Mouse (Mus musculus) heart, embryonic 13.5 days (tissue): ENCODE results near the gene Tbc1d9. TPM values are rescaled to one million over a fixed set of nuclear protein-coding genes. Genes with fewer than 3 reads are reported as not detected.

Experiments
- ATAC-seq: fragments of 200-750 bp; cut with Nextera tagmentation; 2 replicates; pipeline ENCODE4 v1.8.0; 2017; ENCODE audit warnings: moderate TSS enrichment; ENCODE audit not compliant: insufficient number of reproducible peaks, low FRiP score, low TSS enrichment; ENCODE audit errors: extremely low read depth
- H3K27ac ChIP-seq: fragments of 300-500 bp; sonication (generic); replicated peaks from 2 replicates; pipeline ENCODE4 v1.5.1; 2015; ENCODE audit warnings: moderate library complexity, mild to moderate bottlenecking, inconsistent platforms
- H3K27me3 ChIP-seq: fragments of 300-500 bp; sonication (generic); replicated peaks from 2 replicates; pipeline ENCODE4 v1.6.1; 2015; ENCODE audit warnings: mild to moderate bottlenecking, inconsistent platforms
- H3K36me3 ChIP-seq: fragments of 300-500 bp; sonication (generic); 2 replicates; pipeline ENCODE4 v1.6.1; 2015; ENCODE audit warnings: mild to moderate bottlenecking, inconsistent platforms
- H3K4me1 ChIP-seq: fragments of 300-500 bp; sonication (generic); 2 replicates; pipeline ENCODE4 v1.6.1; 2015; ENCODE audit warnings: inconsistent platforms
- H3K4me2 ChIP-seq: fragments of 300-500 bp; sonication (generic); 2 replicates; pipeline ENCODE4 v1.6.1; 2015; ENCODE audit warnings: inconsistent platforms, mild to moderate bottlenecking, moderate library complexity
- H3K4me3 ChIP-seq: fragments of 300-500 bp; sonication (generic); 2 replicates; pipeline ENCODE4 v1.5.1; 2015; ENCODE audit warnings: moderate library complexity, mild to moderate bottlenecking, inconsistent platforms
- H3K9ac ChIP-seq: fragments of 300-500 bp; sonication (generic); 2 replicates; pipeline ENCODE4 v1.6.1; 2015; ENCODE audit warnings: inconsistent platforms, mild to moderate bottlenecking, moderate library complexity
- H3K9me3 ChIP-seq: fragments of 300-500 bp; sonication (generic); 2 replicates; pipeline ENCODE4 v1.6.1; 2016; ENCODE audit warnings: inconsistent platforms
- WGBS: fragments of 180-500 bp; shearing (Covaris S2); methylation state at CpG from one replicate; pipeline ENCODE4 v1.1.7; 2015; ENCODE audit warnings: mixed read lengths; 5-methylcytosine and 5-hydroxymethylcytosine counted together
- polyA plus RNA-seq: library from polyadenylated mRNA; unstranded; fragments of >200 nt; fragmentation: Nextera tagmentation; extraction: Ambion mirVana; gene quantifications from 2 replicates; pipeline ENCODE4 v1.2.1, GENCODE M21; 2015

Tbc1d9 gene
- 0.79 and 0.96 TPM in 2 replicates for polyA plus RNA-seq

GRCm38 (mm10) chr8:83165235-83165930 is at the start of gene Tbc1d9:
Tbc1d9 (plus strand) TSS chr8:83165352.
- WGBS: under 1% methylated on average over 63 of the region's 63 CpGs

GRCm38 (mm10) chr8:83135086-83135485 is 30.1 kb upstream of the Tbc1d9 start:
- no peak for ATAC-seq
- Histone ChIP-seq H3K9me3 (no peaks in the 10 kb centered on the region), H3K27me3 (0 out of 2 replicates have a peak, but pooled peaks cover 2% of the 10 kb centered on the region), H3K4me2 (no peak overlapping the region), H3K36me3 (no peaks in the 10 kb centered on the region), H3K27ac (peak overlapping the region; percentile 40; the same call in 1 of the 2 replicates), H3K9ac (no peak overlapping the region), H3K4me3 (no peak overlapping the region), H3K4me1 (peaks cover 21% of the 10 kb centered on the region)
- 37% methylated on average over 2 of the region's 2 CpGs for WGBS

More at GRCm38 (mm10) chr8:83165235-83165930, at the start of gene Tbc1d9:
- Histone ChIP-seq H3K4me3 (peak within 1 kb of the TSS; percentile 70), H3K9ac (peak within 1 kb of the TSS; percentile 85), H3K27ac (peak within 1 kb of the TSS; percentile 70), H3K27me3 (peaks cover 47% of the 10 kb centered on the region), H3K4me2 (peak within 1 kb of the TSS; percentile 90), H3K4me1 (peaks cover 5% of the 10 kb centered on the region), H3K36me3 (no peaks in the 10 kb centered on the region), H3K9me3 (no peaks in the 10 kb centered on the region)
- ATAC-seq: peak; percentile 77; the same call in 1 of the 2 replicates

DNA sequence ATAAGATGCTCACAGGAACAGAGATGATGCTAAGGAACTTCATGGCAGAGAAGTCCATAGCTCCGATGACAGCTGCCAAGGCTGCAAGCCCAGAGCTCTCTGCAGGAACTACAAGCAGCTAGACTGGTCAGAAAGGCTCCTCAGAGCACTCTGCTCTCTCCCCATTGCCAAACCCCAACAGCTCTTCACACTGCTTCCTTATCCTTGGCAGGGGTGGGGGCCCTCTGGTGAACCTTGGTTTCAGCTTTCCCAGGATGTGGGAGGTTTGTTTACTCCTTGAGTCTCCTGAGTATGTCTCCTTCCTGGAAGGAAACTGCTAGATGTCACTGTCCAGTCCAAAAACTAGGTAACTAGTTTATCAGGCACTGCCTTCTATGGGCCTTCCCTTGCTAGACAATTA is 25.1 kb upstream of the Tbc1d9 start:
- ATAC-seq: no peak
- Histone ChIP-seq H3K27me3 (no peaks in the 10 kb centered on the region), H3K4me2 (no peak overlapping the region), H3K9me3 (no peaks in the 10 kb centered on the region), H3K4me1 (peaks cover 14% of the 10 kb centered on the region), H3K36me3 (no peaks in the 10 kb centered on the region), H3K27ac (0 out of 2 replicates have a peak overlapping the region, but pooled peaks have one; percentile 3), H3K4me3 (no peak overlapping the region), H3K9ac (no peak overlapping the region)
- WGBS: 42% methylated on average over 1 of the region's 1 CpGs

DNA sequence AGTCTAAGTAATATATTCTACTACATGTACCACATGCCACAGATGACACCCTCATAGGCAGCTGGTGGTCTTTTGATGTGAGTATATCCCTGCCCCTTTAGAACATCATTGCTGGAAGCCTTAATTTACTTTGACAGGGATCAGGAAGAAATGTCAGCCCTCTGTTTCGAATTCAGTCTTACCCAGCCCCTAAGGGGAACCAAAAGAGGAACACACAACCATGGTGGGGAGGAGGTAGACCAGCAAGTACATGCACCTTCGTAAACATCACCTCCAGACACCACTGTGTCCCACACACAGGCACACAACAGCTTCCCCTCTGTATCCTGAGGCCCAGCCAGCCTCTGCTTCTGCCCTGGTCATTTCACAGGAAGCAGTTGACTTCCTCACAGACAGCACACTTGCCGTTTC is 24.4 kb upstream of the Tbc1d9 start:
- Histone ChIP-seq H3K4me1 (peaks cover 8% of the 10 kb centered on the region), H3K27ac (no peak overlapping the region), H3K4me3 (no peak overlapping the region), H3K9me3 (no peaks in the 10 kb centered on the region), H3K27me3 (no peaks in the 10 kb centered on the region), H3K9ac (no peak overlapping the region), H3K36me3 (no peaks in the 10 kb centered on the region), H3K4me2 (no peak overlapping the region)
- ATAC-seq: no peak
- WGBS: 64% methylated on average over 3 of the region's 3 CpGs

GRCm38 (mm10) chr8:83141358-83141757 is 23.8 kb upstream of the Tbc1d9 start:
- ATAC-seq: no peak
- Histone ChIP-seq H3K4me3 (no peak overlapping the region), H3K9me3 (no peaks in the 10 kb centered on the region), H3K9ac (no peak overlapping the region), H3K27me3 (no peaks in the 10 kb centered on the region), H3K4me1 (0 out of 2 replicates have a peak, but pooled peaks cover 4% of the 10 kb centered on the region), H3K36me3 (no peaks in the 10 kb centered on the region), H3K27ac (no peak overlapping the region), H3K4me2 (no peak overlapping the region)
- WGBS: 75% methylated on average over 5 of the region's 5 CpGs

- WGBS: 72% methylated on average over 4 of the region's 4 CpGs
- no peaks in the 10 kb centered on the region for H3K27me3 ChIP-seq
- no peaks in the 10 kb centered on the region for H3K36me3 ChIP-seq
- H3K4me2 ChIP-seq: no peak overlapping the region
- H3K9ac ChIP-seq: no peak overlapping the region
- 0 out of 2 replicates have a peak, but pooled peaks cover 4% of the 10 kb centered on the region for H3K4me1 ChIP-seq
- no peak overlapping the region for H3K4me3 ChIP-seq
- no peak overlapping the region for H3K27ac ChIP-seq
- H3K9me3 ChIP-seq: no peaks in the 10 kb centered on the region
- ATAC-seq: no peak
These were observed 20.6 kb upstream of the Tbc1d9 start for GRCm38 (mm10) chr8:83144601-83145000.

DNA sequence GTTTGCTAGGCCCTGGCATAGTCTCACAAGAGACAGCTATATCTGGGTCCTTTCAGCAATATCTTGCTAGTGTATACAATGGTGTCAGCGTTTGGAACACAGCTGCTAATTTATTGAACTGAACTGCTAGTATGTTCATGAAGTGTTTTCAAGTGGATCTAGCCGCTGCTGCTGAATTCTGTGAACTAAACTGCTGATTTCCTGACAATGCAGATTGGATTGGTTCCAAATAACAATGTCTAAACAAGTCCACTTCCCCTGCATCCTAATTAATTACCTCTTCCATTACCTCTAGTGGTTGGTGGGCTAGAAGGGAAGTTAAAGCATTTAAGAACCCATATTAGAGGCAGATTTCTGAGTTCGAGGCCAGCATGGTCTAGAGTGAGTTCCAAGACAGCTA is 19.7 kb upstream of the Tbc1d9 start:
- no peaks in the 10 kb centered on the region for H3K27me3 ChIP-seq

GRCm38 (mm10) chr8:83149124-83149523 is 16.0 kb upstream of the Tbc1d9 start:
- H3K27ac ChIP-seq: no peak overlapping the region
- 82% methylated on average over 6 of the region's 6 CpGs for WGBS
- no peak overlapping the region for H3K4me3 ChIP-seq
- no peaks in the 10 kb centered on the region for H3K27me3 ChIP-seq
- no peaks in the 10 kb centered on the region for H3K4me1 ChIP-seq
- no peak for ATAC-seq
- no peaks in the 10 kb centered on the region for H3K9me3 ChIP-seq
- no peak overlapping the region for H3K9ac ChIP-seq
- no peaks in the 10 kb centered on the region for H3K36me3 ChIP-seq
- no peak overlapping the region for H3K4me2 ChIP-seq

More for the DNA sequence above, 19.7 kb upstream of the Tbc1d9 start:
- no peak overlapping the region for H3K27ac ChIP-seq
- 74% methylated on average over 3 of the region's 3 CpGs for WGBS
- no peak for ATAC-seq
- H3K9ac ChIP-seq: no peak overlapping the region
- H3K4me2 ChIP-seq: no peak overlapping the region
- H3K9me3 ChIP-seq: no peaks in the 10 kb centered on the region
- H3K4me3 ChIP-seq: no peak overlapping the region
- H3K4me1 ChIP-seq: no peaks in the 10 kb centered on the region
- H3K36me3 ChIP-seq: no peaks in the 10 kb centered on the region

GRCm38 (mm10) chr8:83152055-83152454 is 13.1 kb upstream of the Tbc1d9 start:
- H3K27ac ChIP-seq: no peak overlapping the region
- H3K27me3 ChIP-seq: no peaks in the 10 kb centered on the region
- H3K4me1 ChIP-seq: no peaks in the 10 kb centered on the region
- H3K4me2 ChIP-seq: no peak overlapping the region
- H3K9ac ChIP-seq: no peak overlapping the region
- no peak overlapping the region for H3K4me3 ChIP-seq
- H3K36me3 ChIP-seq: no peaks in the 10 kb centered on the region
- 55% methylated on average over 2 of the region's 2 CpGs for WGBS
- no peaks in the 10 kb centered on the region for H3K9me3 ChIP-seq
- no peak for ATAC-seq

GRCm38 (mm10) chr8:83152470-83152869 is 12.7 kb upstream of the Tbc1d9 start:
- H3K27me3 ChIP-seq: no peaks in the 10 kb centered on the region
- H3K36me3 ChIP-seq: no peaks in the 10 kb centered on the region
- no peak overlapping the region for H3K27ac ChIP-seq
- no peak overlapping the region for H3K9ac ChIP-seq
- H3K9me3 ChIP-seq: no peaks in the 10 kb centered on the region
- H3K4me3 ChIP-seq: no peak overlapping the region
- no peaks in the 10 kb centered on the region for H3K4me1 ChIP-seq
- no peak overlapping the region for H3K4me2 ChIP-seq
- ATAC-seq: no peak
- WGBS: 62% methylated on average over 4 of the region's 4 CpGs

DNA sequence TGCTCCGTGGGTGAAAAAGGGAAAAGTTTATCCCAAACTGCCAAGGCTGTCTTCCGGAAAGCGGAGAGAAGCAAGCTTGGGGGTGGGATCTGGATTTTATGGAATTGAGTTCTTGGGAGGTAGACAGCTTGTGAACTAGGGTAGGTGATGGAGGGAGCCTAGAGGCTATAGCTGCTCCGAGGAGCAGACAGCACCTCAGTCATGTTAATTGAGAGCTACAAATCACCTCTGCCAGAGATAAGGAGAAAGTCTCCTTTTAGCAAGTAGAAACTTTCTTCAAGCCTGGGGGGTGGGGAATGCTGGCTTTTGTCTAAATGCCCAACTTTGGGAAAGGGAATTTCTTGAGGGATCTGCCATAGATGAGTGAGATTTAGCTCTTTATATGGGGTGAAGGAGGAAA is 10.0 kb upstream of the Tbc1d9 start:
- no peak for ATAC-seq
- Histone ChIP-seq H3K36me3 (no peaks in the 10 kb centered on the region), H3K27me3 (no peaks in the 10 kb centered on the region), H3K27ac (no peak overlapping the region), H3K4me2 (no peak overlapping the region), H3K4me3 (no peak overlapping the region), H3K9ac (no peak overlapping the region), H3K9me3 (no peaks in the 10 kb centered on the region), H3K4me1 (no peaks in the 10 kb centered on the region)
- 29% methylated on average over 4 of the region's 4 CpGs for WGBS

DNA sequence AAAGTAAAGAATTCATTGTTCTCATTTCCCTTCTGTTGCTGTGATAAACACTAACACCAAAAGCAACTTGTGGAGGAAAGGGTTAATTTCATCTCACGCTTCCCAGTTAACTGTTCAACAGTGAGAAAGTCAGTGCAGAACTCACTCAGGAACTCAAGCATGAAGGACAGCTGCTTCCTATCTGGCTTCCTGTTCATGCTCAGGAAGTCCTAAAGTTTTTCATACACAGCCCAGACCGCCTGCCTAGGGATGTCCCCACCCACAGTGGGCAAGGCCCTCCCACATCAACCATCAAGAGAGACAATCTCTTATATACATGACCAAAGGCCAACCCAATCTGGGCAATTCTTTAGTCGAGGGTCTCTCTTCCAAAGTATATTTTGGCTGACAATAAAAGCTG is 6.2 kb upstream of the Tbc1d9 start:
- Histone ChIP-seq H3K9ac (no peak overlapping the region), H3K4me3 (no peak overlapping the region), H3K27me3 (peaks cover 19% of the 10 kb centered on the region), H3K27ac (no peak overlapping the region), H3K36me3 (no peaks in the 10 kb centered on the region), H3K4me1 (no peaks in the 10 kb centered on the region), H3K9me3 (no peaks in the 10 kb centered on the region), H3K4me2 (no peak overlapping the region)
- WGBS: 53% methylated on average over 3 of the region's 3 CpGs
- no peak for ATAC-seq
